Mouse (Mus musculus) heart, embryonic 14.5 days (tissue): ENCODE data around the gene Camsap2. TPM values are rescaled to one million over a fixed set of nuclear protein-coding genes. Genes with fewer than 3 reads are reported as not detected.

Experiments
- ATAC-seq: fragments of 200-750 bp; cut with Nextera tagmentation; 2 replicates; pipeline ENCODE4 v1.8.0; 2017; ENCODE audit warnings: low read depth, moderate TSS enrichment; ENCODE audit not compliant: insufficient number of reproducible peaks, insufficient read depth, low FRiP score
- H3K27ac ChIP-seq, 2 experiments: fragments of 200-500 bp in 1 of 2; fragments of 300-500 bp in 1 of 2; sonication (generic) in 1 of 2; replicated peaks in 1 of 2; 2 replicates each; pipeline ENCODE4 v1.5.1; 2012 to 2014; ENCODE audit warnings: low read depth in 2 of 2, low read length in 2 of 2, control low read depth in 1 of 2, mild to moderate bottlenecking in 1 of 2, mixed read lengths in 1 of 2; ENCODE audit not compliant: control insufficient read depth in 1 of 2, insufficient read depth in 1 of 2
- H3K27me3 ChIP-seq: fragments of 300-500 bp; sonication (generic); 2 replicates; pipeline ENCODE4 v1.6.1; 2014; ENCODE audit warnings: mild to moderate bottlenecking, low read length, control low read depth; ENCODE audit not compliant: control insufficient read depth, insufficient read depth
- H3K36me3 ChIP-seq: fragments of 300-500 bp; sonication (generic); 2 replicates; pipeline ENCODE4 v1.6.1; 2014; ENCODE audit warnings: mild to moderate bottlenecking, control low read depth, low read length, mixed read lengths; ENCODE audit not compliant: control insufficient read depth, insufficient read depth
- H3K4me1 ChIP-seq, 2 experiments: fragments of 200-500 bp in 1 of 2; fragments of 300-500 bp in 1 of 2; sonication (generic) in 1 of 2; 2 replicates each; pipeline ENCODE4 v1.6.1; 2012 to 2014; ENCODE audit warnings: low read length in 2 of 2, control low read depth in 1 of 2, mixed read lengths in 1 of 2; ENCODE audit not compliant: control insufficient read depth in 2 of 2, insufficient read depth in 2 of 2
- H3K4me2 ChIP-seq: fragments of 300-500 bp; sonication (generic); 2 replicates; pipeline ENCODE4 v1.6.1; 2014; ENCODE audit warnings: mild to moderate bottlenecking, low read length
- H3K4me3 ChIP-seq, 2 experiments: fragments of 200-500 bp in 1 of 2; fragments of 300-500 bp in 1 of 2; sonication (generic) in 1 of 2; 2 replicates each; pipeline ENCODE4 v1.5.1; 2012 to 2014; ENCODE audit warnings: low read length in 2 of 2, mild to moderate bottlenecking in 2 of 2, control low read depth in 1 of 2, low read depth in 1 of 2, moderate library complexity in 1 of 2; ENCODE audit not compliant: control insufficient read depth in 1 of 2, insufficient read depth in 1 of 2
- H3K9ac ChIP-seq: fragments of 300-500 bp; sonication (generic); 2 replicates; pipeline ENCODE4 v1.6.1; 2014; ENCODE audit warnings: mild to moderate bottlenecking, low read length
- H3K9me3 ChIP-seq: fragments of 300-500 bp; sonication (generic); 2 replicates; pipeline ENCODE4 v1.6.1; 2016; ENCODE audit warnings: low read length, control low read depth; ENCODE audit not compliant: control insufficient read depth
- WGBS: fragments of 180-500 bp; shearing (Covaris S2); extraction: QIAGEN DNeasy Blood & Tissue Kit; methylation state at CpG from one replicate; pipeline ENCODE4 v1.1.7; 2014; 5-methylcytosine and 5-hydroxymethylcytosine counted together
- polyA plus RNA-seq: library from polyadenylated mRNA; unstranded; fragments of >200 nt; fragmentation: Nextera tagmentation; extraction: Ambion mirVana; gene quantifications from 2 replicates; pipeline ENCODE4 v1.2.1, GENCODE M21; 2014

The Camsap2 gene
- polyA plus RNA-seq, 1 experiment from 2014 or later, result 13.0 TPM

GRCm38 (mm10) chr1:136259543-136259892 is 86.4 kb downstream of the Camsap2 start:
- ATAC-seq, result no peak
- peaks cover 64% of the 10 kb centered on the region for H3K27me3 ChIP-seq
- peaks cover 7 to 19% of the 10 kb centered on the region in 2 experiments for H3K4me1 ChIP-seq
- no peaks in the 10 kb centered on the region for H3K36me3 ChIP-seq
- no peak overlapping the region for H3K27ac ChIP-seq
- H3K9ac ChIP-seq, result peak overlapping the region; percentile 68
- no peaks in the 10 kb centered on the region for H3K9me3 ChIP-seq
- peak overlapping the region; percentile 96 for H3K4me2 ChIP-seq
- peak overlapping the region; percentile 54 to 58 for H3K4me3 ChIP-seq
- WGBS, result 5% methylated on average over 16 of the region's 16 CpGs

- Histone ChIP-seq H3K4me1 (peaks cover 7 to 19% of the 10 kb centered on the region in 2 experiments), H3K4me3 (no peak overlapping the region), H3K27me3 (peaks cover 64% of the 10 kb centered on the region), H3K27ac (no peak overlapping the region), H3K9ac (no peak overlapping the region), H3K4me2 (no peak overlapping the region), H3K9me3 (no peaks in the 10 kb centered on the region), H3K36me3 (no peaks in the 10 kb centered on the region)
- no peak for ATAC-seq
- WGBS, result 76% methylated on average over 9 of the region's 9 CpGs
Observed at GRCm38 (mm10) chr1:136258495-136258894, 87.4 kb downstream of the Camsap2 start.

- Histone ChIP-seq H3K36me3 (no peaks in the 10 kb centered on the region), H3K4me2 (peak overlapping the region; percentile 25), H3K9ac (no peak overlapping the region; the same call in 1 of the 2 replicates), H3K4me1 (peaks cover 4 to 16% of the 10 kb centered on the region in 2 experiments), H3K9me3 (no peaks in the 10 kb centered on the region), H3K27me3 (peaks cover 41% of the 10 kb centered on the region), H3K4me3 (no peak overlapping the region), H3K27ac (no peak overlapping the region)
- 26% methylated on average over 8 of the region's 8 CpGs for WGBS
- ATAC-seq, result no peak
Observed at GRCm38 (mm10) chr1:136255657-136256056, 90.2 kb downstream of the Camsap2 start.

GRCm38 (mm10) chr1:136255174-136255573 is 90.7 kb downstream of the Camsap2 start:
- 0 out of 2 replicates have a peak, but pooled peaks have one; percentile 8 for ATAC-seq
- no peak overlapping the region for H3K27ac ChIP-seq
- no peak overlapping the region for H3K4me3 ChIP-seq
- no peak overlapping the region for H3K4me2 ChIP-seq
- H3K4me1 ChIP-seq, result peaks cover 3 to 13% of the 10 kb centered on the region in 2 experiments; a peak in 3 of 4 replicates
- 26% methylated on average over 6 of the region's 6 CpGs for WGBS
- H3K9me3 ChIP-seq, result no peaks in the 10 kb centered on the region
- peaks cover 36% of the 10 kb centered on the region for H3K27me3 ChIP-seq
- H3K36me3 ChIP-seq, result no peaks in the 10 kb centered on the region
- H3K9ac ChIP-seq, result no peak overlapping the region

- H3K4me3 ChIP-seq, result no peak overlapping the region
- H3K9ac ChIP-seq, result no peak overlapping the region
- ATAC-seq, result no peak
- peaks cover 0 to 9% of the 10 kb centered on the region in 2 experiments; a peak in 3 of 4 replicates for H3K4me1 ChIP-seq
- no peak overlapping the region for H3K4me2 ChIP-seq
- H3K9me3 ChIP-seq, result no peaks in the 10 kb centered on the region
- H3K36me3 ChIP-seq, result no peaks in the 10 kb centered on the region
- H3K27me3 ChIP-seq, result peaks cover 30% of the 10 kb centered on the region
- 82% methylated on average over 10 of the region's 10 CpGs for WGBS
- H3K27ac ChIP-seq, result no peak overlapping the region
Observed at GRCm38 (mm10) chr1:136254503-136255065, 91.3 kb downstream of the Camsap2 start.

GRCm38 (mm10) chr1:136253472-136253871 is 92.4 kb downstream of the Camsap2 start:
- H3K4me3 ChIP-seq, result no peak overlapping the region
- H3K27ac ChIP-seq, result no peak overlapping the region
- H3K9me3 ChIP-seq, result no peaks in the 10 kb centered on the region
- H3K36me3 ChIP-seq, result no peaks in the 10 kb centered on the region
- WGBS, result 11% methylated on average over 2 of the region's 2 CpGs
- H3K4me1 ChIP-seq, result peaks cover 0 to 7% of the 10 kb centered on the region in 2 experiments; a peak in 2 of 4 replicates
- H3K27me3 ChIP-seq, result peaks cover 19% of the 10 kb centered on the region
- H3K4me2 ChIP-seq, result no peak overlapping the region
- H3K9ac ChIP-seq, result no peak overlapping the region
- ATAC-seq, result no peak

- no peak overlapping the region for H3K4me3 ChIP-seq
- no peaks in the 10 kb centered on the region for H3K27me3 ChIP-seq
- H3K9me3 ChIP-seq, result no peaks in the 10 kb centered on the region
- no peak overlapping the region for H3K9ac ChIP-seq
- no peak overlapping the region for H3K27ac ChIP-seq
- WGBS, result 59% methylated on average over 5 of the region's 5 CpGs
- H3K36me3 ChIP-seq, result no peaks in the 10 kb centered on the region
- ATAC-seq, result no peak
- H3K4me1 ChIP-seq, result no peaks in the 10 kb centered on the region
- no peak overlapping the region for H3K4me2 ChIP-seq
Observed at GRCm38 (mm10) chr1:136249662-136250061, 96.2 kb downstream of the Camsap2 start.

- Histone ChIP-seq H3K27me3 (no peaks in the 10 kb centered on the region), H3K27ac (no peak overlapping the region), H3K9ac (no peak overlapping the region), H3K4me1 (no peaks in the 10 kb centered on the region), H3K4me3 (no peak overlapping the region), H3K9me3 (no peaks in the 10 kb centered on the region), H3K36me3 (no peaks in the 10 kb centered on the region), H3K4me2 (no peak overlapping the region)
- 84% methylated on average over 5 of the region's 5 CpGs for WGBS
- ATAC-seq, result no peak
Observed at GRCm38 (mm10) chr1:136247393-136247792, 98.5 kb downstream of the Camsap2 start.
